Mouse (Mus musculus): Measurements from ENCODE around the gene Cfap221.

Gene Cfap221
- long read RNA-seq, experiment 1 = 0 reads
- long read RNA-seq, experiment 2 = 0 reads

- intact Hi-C loops (cut with DNase I) = no loop called here
These were observed at the start of gene Cfap221 for GRCm38 (mm10) chr1:119996798-119997581. Cfap221 (minus strand) TSS chr1:119997234.

DNA sequence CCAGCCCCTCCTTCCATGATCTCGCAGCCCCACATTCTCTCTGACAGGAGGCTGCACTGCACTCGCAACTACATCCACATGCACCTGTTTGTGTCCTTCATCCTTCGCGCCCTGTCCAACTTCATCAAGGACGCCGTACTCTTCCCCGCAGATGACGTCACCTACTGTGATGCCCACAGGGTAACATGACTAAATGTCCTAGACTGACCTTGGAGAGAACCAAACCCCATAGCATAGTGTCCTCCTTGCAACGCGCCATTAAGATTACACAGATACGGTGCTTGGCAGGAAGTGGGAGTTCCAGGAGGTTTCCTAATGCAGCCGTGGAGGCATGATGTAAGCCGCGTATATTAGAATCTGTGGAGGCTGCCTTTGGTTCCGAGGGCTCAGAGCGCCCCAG lies 47.5 kb upstream of the Cfap221 start:
- intact Hi-C loops (cut with DNase I) = no loop called here

- intact Hi-C loops (cut with DNase I) = no loop called here
These were observed 45.4 kb upstream of the Cfap221 start for GRCm38 (mm10) chr1:120042421-120042820.

- intact Hi-C loops (cut with DNase I) = no loop called here
These were observed 41.6 kb upstream of the Cfap221 start for GRCm38 (mm10) chr1:120038594-120038993.

DNA sequence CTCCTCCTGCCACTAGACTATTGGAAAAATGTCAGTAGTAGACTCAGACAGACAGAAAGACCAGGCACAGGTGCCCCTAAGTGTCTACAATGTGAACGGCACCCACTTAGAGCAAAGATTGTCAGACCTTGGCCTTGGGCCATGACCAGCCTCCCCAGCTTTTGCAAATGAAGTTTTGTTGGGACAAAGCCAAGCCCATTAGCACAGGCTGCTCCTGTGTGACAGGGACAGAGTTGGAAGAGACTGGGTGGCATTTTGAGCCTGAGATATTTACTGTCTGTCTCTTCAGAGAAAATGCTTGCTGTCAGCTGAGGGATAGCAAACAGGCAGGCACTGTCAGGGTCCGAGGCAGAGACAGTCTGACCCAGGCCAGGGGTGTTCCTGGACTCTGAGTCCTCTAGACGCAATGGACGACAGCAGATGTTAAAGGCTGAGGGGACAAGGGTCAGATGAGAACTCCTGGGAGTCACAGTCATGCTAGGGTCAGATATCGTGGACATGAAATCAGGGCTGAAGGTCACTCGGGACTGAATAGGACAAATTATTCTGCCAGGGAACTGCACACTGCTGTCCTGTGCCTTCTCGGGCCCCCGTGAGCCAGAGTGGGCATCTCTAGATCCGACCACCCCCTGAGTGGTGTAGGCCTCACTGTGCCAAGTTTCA lies 40.1 kb upstream of the Cfap221 start:
- intact Hi-C loops (cut with DNase I) = no loop called here

DNA sequence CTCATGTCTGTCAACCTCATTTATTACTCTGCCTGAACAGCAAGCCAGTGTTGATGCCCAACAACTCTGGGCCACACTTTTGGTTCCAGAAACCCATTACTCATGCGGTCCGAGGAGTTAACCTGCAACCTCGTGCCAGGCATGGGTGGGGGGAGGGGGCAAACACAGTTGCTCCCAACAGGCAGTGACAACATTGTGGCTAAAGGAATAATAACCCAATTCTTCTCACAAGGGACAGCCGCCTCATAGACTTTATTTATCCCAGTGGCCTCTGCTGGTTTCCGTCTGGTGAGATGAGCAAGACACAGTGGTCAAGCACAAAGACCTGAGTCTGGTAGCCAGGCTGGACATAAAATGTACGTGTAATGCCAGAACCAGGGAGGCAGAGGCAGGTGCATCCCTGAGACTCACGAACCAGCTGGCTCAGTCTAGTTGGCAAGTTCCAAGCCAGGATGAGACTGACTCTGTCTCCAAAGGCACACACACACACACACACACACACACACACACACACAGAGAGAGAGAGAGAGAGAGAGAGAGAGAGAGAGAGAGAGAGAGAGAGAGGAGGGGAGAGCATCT lies 38.5 kb upstream of the Cfap221 start:
- intact Hi-C loops (cut with DNase I) = no loop called here

GRCm38 (mm10) chr1:120034793-120035192 lies 37.8 kb upstream of the Cfap221 start:
- intact Hi-C loops (cut with DNase I) = loop anchor here (5.0 kb wide), 1 partner anchor 118 kb away; no protein-coding TSS in a partner anchor

DNA sequence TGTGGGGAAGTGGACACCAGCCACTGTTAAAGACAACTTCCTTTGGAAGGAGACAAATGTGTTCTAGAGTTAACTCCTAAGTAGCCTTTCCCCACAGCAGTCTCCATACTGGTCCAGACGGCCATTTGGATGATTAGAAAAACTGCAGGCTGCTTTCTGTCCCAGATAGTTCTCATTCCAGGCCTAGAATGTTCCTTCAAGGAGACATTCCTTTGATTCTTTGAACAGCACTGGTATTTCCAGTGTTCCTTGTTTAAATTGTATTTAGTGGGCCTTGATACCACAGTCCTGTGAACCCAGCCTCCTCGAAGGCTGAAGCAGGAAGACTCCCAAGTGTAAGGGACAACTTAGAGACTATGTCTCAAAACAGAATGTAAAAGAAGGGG lies 36.4 kb upstream of the Cfap221 start:
- intact Hi-C loops (cut with DNase I) = loop anchor here (1.0 to 5.0 kb wide), 2 partner anchors 60 to 119 kb away; no protein-coding TSS in a partner anchor

- intact Hi-C loops (cut with DNase I) = loop anchor here (1.0 to 5.0 kb wide), 2 partner anchors 60 to 119 kb away; no protein-coding TSS in a partner anchor
These were observed 35.9 kb upstream of the Cfap221 start for GRCm38 (mm10) chr1:120032804-120033468.

DNA sequence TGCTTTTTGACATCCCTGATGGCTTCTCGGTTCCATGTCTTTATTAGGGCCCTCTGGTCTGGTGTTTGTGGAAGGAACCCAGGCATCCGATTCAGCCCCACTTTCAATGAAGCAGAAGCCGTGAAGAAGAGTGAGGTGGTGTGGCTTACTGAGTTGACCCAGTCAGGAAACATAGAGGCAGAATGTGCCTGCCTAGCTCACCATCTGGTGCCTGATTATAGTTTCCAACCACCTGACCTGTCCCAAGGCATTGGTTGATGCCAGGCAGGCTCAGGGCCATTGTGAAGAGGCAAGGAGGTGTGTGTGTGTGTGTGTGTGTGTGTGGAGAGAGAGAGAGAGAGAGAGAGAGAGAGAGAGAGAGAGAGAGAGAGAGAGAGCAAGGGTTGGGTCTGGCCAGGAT lies 33.4 kb upstream of the Cfap221 start:
- intact Hi-C loops (cut with DNase I) = loop anchor here (5.0 kb wide), 1 partner anchor 122 kb away; no protein-coding TSS in a partner anchor

DNA sequence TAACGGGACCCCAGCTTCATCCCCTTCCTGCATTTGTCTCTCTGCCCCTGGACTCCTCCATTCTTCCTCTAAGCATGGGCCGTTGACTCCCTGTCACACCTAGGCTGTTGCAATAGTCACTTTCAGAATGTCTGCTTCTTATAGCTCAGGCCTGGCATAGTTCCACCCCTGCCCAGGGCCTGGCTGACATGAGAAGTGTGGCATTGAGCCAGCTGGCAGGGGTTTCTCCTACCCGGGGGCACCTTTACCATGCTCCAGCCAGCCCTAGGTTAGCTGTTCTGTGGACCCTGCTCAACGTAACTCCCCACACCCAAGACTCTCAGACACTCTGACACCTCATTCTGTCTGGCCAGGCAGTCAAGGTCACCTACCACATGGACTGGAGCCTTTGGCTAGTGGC lies 30.7 kb upstream of the Cfap221 start:
- intact Hi-C loops (cut with DNase I) = no loop called here

DNA sequence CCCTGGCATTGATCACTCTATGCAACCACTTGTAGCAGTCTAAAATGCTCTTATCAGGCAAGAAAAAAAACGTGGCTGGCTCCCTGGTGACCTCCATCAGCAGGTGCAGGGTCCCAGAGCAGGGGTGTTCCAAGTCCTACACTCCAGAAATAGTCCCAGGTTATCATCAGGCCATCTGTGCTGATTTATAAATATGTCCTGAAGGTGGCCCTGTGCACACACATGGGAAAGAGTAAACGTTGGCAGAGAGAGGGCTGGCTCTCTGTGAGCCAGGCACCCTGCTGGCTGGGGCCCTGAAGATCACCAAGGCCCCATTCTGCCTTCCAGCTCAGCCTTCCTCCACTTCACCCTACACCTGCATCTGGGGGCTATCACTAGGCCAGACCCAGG lies 28.0 kb upstream of the Cfap221 start:
- intact Hi-C loops (cut with DNase I) = no loop called here

GRCm38 (mm10) chr1:120024331-120025049 lies 27.5 kb upstream of the Cfap221 start:
- intact Hi-C loops (cut with DNase I) = no loop called here

GRCm38 (mm10) chr1:120021951-120022350 lies 24.9 kb upstream of the Cfap221 start:
- intact Hi-C loops (cut with DNase I) = no loop called here

DNA sequence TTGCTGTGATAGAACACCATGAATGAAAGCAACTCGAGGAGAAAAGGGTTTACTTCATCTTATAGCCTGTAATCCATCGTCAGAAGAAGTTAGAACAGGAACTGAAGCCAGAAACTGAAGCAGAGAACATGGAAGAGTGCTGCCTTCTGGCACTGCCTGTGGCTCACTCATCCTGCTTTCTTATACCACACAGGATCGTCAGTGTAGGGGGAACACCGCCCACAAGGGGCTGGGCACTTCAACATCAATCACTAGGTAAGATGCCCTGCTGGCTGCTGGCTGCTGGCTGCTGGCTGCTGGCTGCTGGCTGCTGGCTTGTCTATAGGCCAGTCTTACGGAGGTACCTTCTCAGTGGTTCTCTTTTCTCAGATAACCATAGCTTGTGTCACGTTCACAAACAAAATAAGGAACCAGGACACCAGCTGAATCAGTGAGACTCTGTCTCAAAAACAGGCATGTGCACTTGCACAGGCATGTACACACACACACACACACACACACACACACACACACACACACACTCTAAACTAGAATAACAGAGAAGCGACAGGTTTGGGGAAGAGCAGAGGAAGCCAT lies 23.4 kb upstream of the Cfap221 start:
- intact Hi-C loops (cut with DNase I) = no loop called here

DNA sequence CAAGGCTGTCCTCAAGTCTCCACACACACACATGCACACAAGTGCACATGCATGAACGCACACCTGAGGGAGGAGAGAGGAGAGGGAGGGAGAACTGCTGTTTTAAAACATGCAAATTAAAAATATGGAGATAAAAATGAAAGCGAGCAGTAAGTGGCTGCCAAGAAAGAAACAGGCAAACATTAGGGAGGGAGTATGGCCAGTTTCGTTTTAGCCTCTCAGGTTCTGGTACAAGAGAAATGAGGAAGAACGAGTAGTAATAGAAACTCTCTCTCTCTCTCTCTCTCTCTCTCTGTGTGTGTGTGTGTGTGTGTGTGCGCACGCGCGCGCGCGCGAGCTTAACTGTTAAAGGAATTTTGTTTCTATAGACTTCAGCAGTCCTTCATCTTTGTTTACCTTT lies 22.4 kb upstream of the Cfap221 start:
- intact Hi-C loops (cut with DNase I) = loop anchor here (10.0 kb wide), 1 partner anchor 205 kb away; no protein-coding TSS in a partner anchor

- intact Hi-C loops (cut with DNase I) = loop anchor here (10.0 kb wide), 1 partner anchor 204 kb away; no protein-coding TSS in a partner anchor
These were observed 21.9 kb upstream of the Cfap221 start for GRCm38 (mm10) chr1:120018900-120019299.

DNA sequence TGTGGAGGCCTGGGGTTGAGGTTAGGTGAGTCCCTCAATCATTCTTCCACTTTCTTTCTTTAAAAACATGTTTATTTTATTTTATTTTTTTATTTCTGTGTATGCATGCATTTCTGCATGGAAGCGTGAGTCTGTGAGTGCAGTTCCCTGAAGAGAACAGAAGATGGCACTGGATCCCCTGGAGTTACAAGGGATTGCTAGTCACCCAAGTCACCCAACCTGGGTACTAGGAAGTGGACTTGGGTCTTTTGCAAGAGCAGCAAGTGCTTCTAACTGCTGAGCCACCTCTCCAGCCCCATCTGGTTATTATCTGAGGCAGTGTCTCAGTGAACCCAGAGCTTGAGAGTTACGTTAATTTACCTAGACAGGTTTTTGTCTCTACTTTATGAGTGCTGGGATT lies 19.2 kb upstream of the Cfap221 start:
- intact Hi-C loops (cut with DNase I) = loop anchor here (10.0 kb wide), 1 partner anchor 201 kb away; no protein-coding TSS in a partner anchor

- intact Hi-C loops (cut with DNase I) = loop anchor here (10.0 kb wide), 1 partner anchor 198 kb away; no protein-coding TSS in a partner anchor
These were observed 16.1 kb upstream of the Cfap221 start for GRCm38 (mm10) chr1:120013111-120013510.

- intact Hi-C loops (cut with DNase I) = loop anchor here (10.0 kb wide), 1 partner anchor 198 kb away; no protein-coding TSS in a partner anchor
These were observed 15.6 kb upstream of the Cfap221 start for GRCm38 (mm10) chr1:120012638-120013037.
